Mouse (Mus musculus): ENCODE data around the gene Cib4. TPM values are rescaled to one million over a fixed set of nuclear protein-coding genes. Genes with fewer than 3 reads are reported as not detected.

The Cib4 gene
- polyA plus RNA-seq, 1 experiment from 2014 or later = not detected

GRCm38 (mm10) chr5:30465861-30466260 is 79.8 kb downstream of the Cib4 start, which contains the start of gene 1700001C02Rik:
Gene 1700001C02Rik, plus strand, starts transcription at chr5:30466047.
- Histone ChIP-seq H3K9ac (no peak within 1 kb of the TSS), H3K4me3 (replicated peaks) (peak within 1 kb of the TSS; percentile 34), H3K9me3 (no peaks in the 10 kb centered on the region), H3K4me2 (peak within 1 kb of the TSS; percentile 54), H3K4me1 (peaks cover 28% of the 10 kb centered on the region), H3K36me3 (replicated peaks) (no peaks in the 10 kb centered on the region), H3K27ac (no peak within 1 kb of the TSS), H3K27me3 (peaks cover 43% of the 10 kb centered on the region)
- 15% methylated on average over 21 of the region's 21 CpGs for WGBS
- ATAC-seq (ENCODE audit: low FRiP score) = no peak

GRCm38 (mm10) chr5:30461821-30462220 is 83.8 kb downstream of the Cib4 start, which contains the start of gene Otof:
Gene Otof, minus strand, starts transcription at chr5:30461932.
- ATAC-seq (ENCODE audit: low FRiP score) = peak; percentile 65
- Histone ChIP-seq H3K27me3 (peaks cover 41% of the 10 kb centered on the region), H3K27ac (no peak within 1 kb of the TSS), H3K4me2 (no peak within 1 kb of the TSS), H3K4me3 (replicated peaks) (no peak within 1 kb of the TSS), H3K9me3 (no peaks in the 10 kb centered on the region), H3K4me1 (peaks cover 22% of the 10 kb centered on the region), H3K9ac (no peak within 1 kb of the TSS), H3K36me3 (replicated peaks) (no peaks in the 10 kb centered on the region)
- 36% methylated on average over 12 of the region's 12 CpGs for WGBS

GRCm38 (mm10) chr5:30460155-30460554 is 85.5 kb downstream of the Cib4 start:
- H3K9ac ChIP-seq = no peak overlapping the region
- H3K4me3 ChIP-seq (replicated peaks) = no peak overlapping the region
- peaks cover 27% of the 10 kb centered on the region for H3K27me3 ChIP-seq
- H3K36me3 ChIP-seq (replicated peaks) = no peaks in the 10 kb centered on the region
- 32% methylated on average over 4 of the region's 4 CpGs for WGBS
- H3K27ac ChIP-seq = no peak overlapping the region
- H3K4me2 ChIP-seq = no peak overlapping the region
- peaks cover 9% of the 10 kb centered on the region for H3K4me1 ChIP-seq
- no peak for ATAC-seq (ENCODE audit: low FRiP score)
- H3K9me3 ChIP-seq = no peaks in the 10 kb centered on the region

GRCm38 (mm10) chr5:30456056-30456455 is 89.6 kb downstream of the Cib4 start:
- WGBS = 65% methylated on average over 6 of the region's 6 CpGs
- Histone ChIP-seq H3K36me3 (replicated peaks) (no peaks in the 10 kb centered on the region), H3K27ac (no peak overlapping the region), H3K4me3 (replicated peaks) (no peak overlapping the region), H3K9me3 (no peaks in the 10 kb centered on the region), H3K9ac (no peak overlapping the region), H3K27me3 (peaks cover 8% of the 10 kb centered on the region; the same call in 1 of the 2 replicates), H3K4me2 (no peak overlapping the region), H3K4me1 (no peaks in the 10 kb centered on the region)
- ATAC-seq (ENCODE audit: low FRiP score) = no peak

- no peaks in the 10 kb centered on the region for H3K36me3 ChIP-seq (replicated peaks)
- no peaks in the 10 kb centered on the region for H3K4me1 ChIP-seq
- H3K4me2 ChIP-seq = no peak overlapping the region
- H3K9me3 ChIP-seq = no peaks in the 10 kb centered on the region
- WGBS = 81% methylated on average over 13 of the region's 13 CpGs
- no peak overlapping the region for H3K4me3 ChIP-seq (replicated peaks)
- H3K9ac ChIP-seq = no peak overlapping the region
- no peak overlapping the region for H3K27ac ChIP-seq
- no peak for ATAC-seq (ENCODE audit: low FRiP score)
- no peaks in the 10 kb centered on the region for H3K27me3 ChIP-seq
Observed at GRCm38 (mm10) chr5:30444327-30444895, 101.2 kb downstream of the Cib4 start.

- H3K4me2 ChIP-seq = no peak overlapping the region
- H3K27me3 ChIP-seq = no peaks in the 10 kb centered on the region
- ATAC-seq (ENCODE audit: low FRiP score) = no peak
- H3K36me3 ChIP-seq (replicated peaks) = no peaks in the 10 kb centered on the region
- no peak overlapping the region for H3K9ac ChIP-seq
- no peaks in the 10 kb centered on the region for H3K4me1 ChIP-seq
- H3K9me3 ChIP-seq = no peaks in the 10 kb centered on the region
- 80% methylated on average over 5 of the region's 5 CpGs for WGBS
- H3K27ac ChIP-seq = no peak overlapping the region
- no peak overlapping the region for H3K4me3 ChIP-seq (replicated peaks)
Observed at GRCm38 (mm10) chr5:30442196-30442595, 103.4 kb downstream of the Cib4 start.

- WGBS = 89% methylated on average over 8 of the region's 8 CpGs
- H3K4me3 ChIP-seq (replicated peaks) = no peak overlapping the region
- H3K27me3 ChIP-seq = no peaks in the 10 kb centered on the region
- no peak overlapping the region for H3K4me2 ChIP-seq
- H3K9ac ChIP-seq = no peak overlapping the region
- no peaks in the 10 kb centered on the region for H3K36me3 ChIP-seq (replicated peaks)
- no peak for ATAC-seq (ENCODE audit: low FRiP score)
- H3K27ac ChIP-seq = no peak overlapping the region
- no peaks in the 10 kb centered on the region for H3K9me3 ChIP-seq
- H3K4me1 ChIP-seq = no peaks in the 10 kb centered on the region
Observed at GRCm38 (mm10) chr5:30440308-30440906, 105.2 kb downstream of the Cib4 start.

GRCm38 (mm10) chr5:30438931-30439330 is 106.7 kb downstream of the Cib4 start:
- 44% methylated on average over 2 of the region's 2 CpGs for WGBS
- no peaks in the 10 kb centered on the region for H3K36me3 ChIP-seq (replicated peaks)
- no peak overlapping the region for H3K9ac ChIP-seq
- no peak overlapping the region for H3K4me2 ChIP-seq
- no peaks in the 10 kb centered on the region for H3K27me3 ChIP-seq
- H3K27ac ChIP-seq = no peak overlapping the region
- no peaks in the 10 kb centered on the region for H3K9me3 ChIP-seq
- no peak overlapping the region for H3K4me3 ChIP-seq (replicated peaks)
- no peak for ATAC-seq (ENCODE audit: low FRiP score)
- H3K4me1 ChIP-seq = no peaks in the 10 kb centered on the region

Other genes with a start within 250 kb of the Cib4 start
- 0.19 and 0.23 TPM in 2 replicates for gene Otof, start 83.9 kb downstream of the Cib4 start, polyA plus RNA-seq (2016; fragmentation: Nextera tagmentation; extraction: Ambion mirVana)
- not detected in 2 replicates for gene 1700001C02Rik, start 79.8 kb downstream of the Cib4 start, polyA plus RNA-seq (2016; fragmentation: Nextera tagmentation; extraction: Ambion mirVana)
- 0.54 and 0.64 TPM in 2 replicates for gene Kcnk3, start 42.3 kb upstream of the Cib4 start, polyA plus RNA-seq (2016; fragmentation: Nextera tagmentation; extraction: Ambion mirVana)
- gene Slc35f6, start 102.1 kb upstream of the Cib4 start, polyA plus RNA-seq (2016; fragmentation: Nextera tagmentation; extraction: Ambion mirVana) = 22.0 and 24.6 TPM in 2 replicates
- gene Cenpa, start 120.9 kb upstream of the Cib4 start, polyA plus RNA-seq (2016; fragmentation: Nextera tagmentation; extraction: Ambion mirVana) = 325 and 333 TPM in 2 replicates
- gene Dpysl5, start 165.7 kb upstream of the Cib4 start, polyA plus RNA-seq (2016; fragmentation: Nextera tagmentation; extraction: Ambion mirVana) = 109 and 134 TPM in 2 replicates

Measured in forebrain, embryonic 12.5 days (tissue).